Mouse (Mus musculus) adrenal gland, adult 10 weeks (tissue): ENCODE measurements around the gene Fbxl21. TPM values are rescaled to one million over a fixed set of nuclear protein-coding genes. Genes with fewer than 3 reads are reported as not detected.

Experiments used
- polyA plus RNA-seq: library from polyadenylated mRNA; stranded (reverse); fragments of 350-450 nt; fragmentation: Illumina TruSeq; extraction: RNeasy Lipid Tissue Mini Kit (QIAGEN cat#74804); gene quantifications from one replicate; pipeline ENCODE4 v1.2.3, GENCODE M21; 2014; ENCODE audit warnings: low read depth, low replicate concordance

The Fbxl21 gene
- polyA plus RNA-seq = 8.4 TPM

DNA sequence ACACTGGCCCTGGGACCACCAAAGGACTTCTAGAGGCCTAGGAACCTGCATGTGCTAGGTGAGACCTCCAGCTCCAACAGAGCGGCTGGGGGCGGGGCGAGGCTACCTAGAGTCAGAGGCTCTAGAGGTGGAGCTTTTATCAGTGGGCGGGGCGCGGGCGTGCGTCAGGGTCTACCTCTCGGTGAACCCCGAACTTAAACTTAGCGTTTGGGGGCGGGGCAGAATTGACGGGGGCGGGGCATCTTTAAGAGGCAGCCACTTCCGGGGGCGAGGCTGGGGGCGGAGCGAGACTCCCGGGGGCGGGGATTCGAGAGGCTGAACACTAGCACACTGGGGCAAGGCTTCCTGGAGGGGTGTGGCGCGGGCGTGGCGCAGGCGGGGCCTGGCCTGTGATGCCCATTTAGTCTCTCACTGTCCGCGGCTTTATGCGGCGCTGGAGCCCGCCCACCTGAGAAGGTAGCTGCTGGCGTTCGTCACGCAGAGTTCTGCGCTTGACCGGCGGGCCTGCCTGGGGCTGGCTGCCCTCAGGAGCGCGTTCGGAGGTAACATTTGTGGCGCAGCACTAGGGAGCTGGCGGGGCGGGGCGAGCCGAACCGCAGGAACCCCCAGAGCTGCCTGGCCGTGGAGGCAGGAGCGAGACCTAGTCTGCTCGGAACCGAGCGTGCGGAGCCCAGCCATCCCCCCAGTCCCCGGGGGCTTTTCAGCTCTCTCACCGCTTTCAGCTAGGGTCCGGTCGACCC is at the start of gene Fbxl21:
TSS of gene Fbxl21 (plus strand) at position 392 of the 740 bp plus-strand sequence.

DNA sequence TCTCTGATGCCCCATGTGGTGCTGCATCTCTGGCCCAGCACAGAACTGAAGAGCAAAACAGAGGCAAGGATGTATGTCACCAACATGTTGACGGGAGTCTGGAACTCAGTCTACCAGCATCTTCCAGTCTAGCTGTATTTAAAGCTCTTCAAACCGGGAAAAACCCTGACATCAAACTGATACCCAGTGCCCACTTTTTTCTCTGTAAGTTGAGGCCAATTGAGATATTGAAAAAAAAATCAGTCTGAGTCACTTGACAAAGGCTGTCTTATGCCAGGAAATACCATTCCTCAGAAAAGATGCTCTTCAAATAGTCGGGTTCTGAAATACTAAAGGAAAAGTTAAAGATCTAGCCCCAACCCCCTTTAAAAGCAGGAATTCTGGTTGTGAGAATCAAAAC is 40.1 kb upstream of the Fbxl21 start, which contains the start of gene Il9:
TSS of gene Il9 (minus strand) at position 101 of the 400 bp plus-strand sequence.

DNA sequence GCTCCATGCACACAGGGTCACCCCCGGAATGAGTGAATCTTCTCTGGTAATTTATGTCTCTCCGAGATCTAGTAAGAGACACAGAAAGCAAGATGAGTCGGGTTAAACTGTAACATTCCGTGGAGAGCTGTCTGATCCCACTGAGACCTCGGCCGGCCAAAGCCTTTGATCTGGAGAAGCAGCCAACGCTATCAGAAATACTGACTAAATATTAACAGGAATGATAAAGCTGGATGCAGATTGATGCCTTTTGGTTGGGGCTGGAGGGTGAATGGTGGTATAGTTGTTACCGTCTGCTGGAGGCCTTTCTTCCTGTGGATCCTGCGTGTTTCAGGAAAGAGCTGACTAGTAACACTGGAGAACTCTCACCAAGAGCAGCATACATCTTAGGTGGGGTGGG is 26.1 kb downstream of the Fbxl21 start, which contains the start of gene Lect2:
TSS of gene Lect2 (minus strand) at position 102 of the 400 bp plus-strand sequence.

Other genes with a start within 250 kb of the Fbxl21 start
- gene Cxcl14, start 225.9 kb upstream of the Fbxl21 start, polyA plus RNA-seq = 19.1 TPM
- gene Gm3045, start 95.9 kb upstream of the Fbxl21 start, polyA plus RNA-seq = not detected
- gene Slc25a48, start 84.1 kb upstream of the Fbxl21 start, polyA plus RNA-seq = not detected
- gene Il9, start 40.2 kb upstream of the Fbxl21 start, polyA plus RNA-seq = not detected
- not detected for gene Lect2, start 26.0 kb downstream of the Fbxl21 start, polyA plus RNA-seq
- 10.8 TPM for gene Tgfbi, start 87.1 kb downstream of the Fbxl21 start, polyA plus RNA-seq
- gene Smad5, start 180.5 kb downstream of the Fbxl21 start, polyA plus RNA-seq = 55.8 TPM
- gene Gm45623, start 231.4 kb downstream of the Fbxl21 start, polyA plus RNA-seq = not detected